Mouse (Mus musculus): Measurements from ENCODE around the gene Arl8b.
"Not testable (repeated sequence)": the region's sequence is repeated elsewhere in the genome, so short reads cannot be mapped to it uniquely, and the experiment has no call there.

Gene Arl8b

DNA sequence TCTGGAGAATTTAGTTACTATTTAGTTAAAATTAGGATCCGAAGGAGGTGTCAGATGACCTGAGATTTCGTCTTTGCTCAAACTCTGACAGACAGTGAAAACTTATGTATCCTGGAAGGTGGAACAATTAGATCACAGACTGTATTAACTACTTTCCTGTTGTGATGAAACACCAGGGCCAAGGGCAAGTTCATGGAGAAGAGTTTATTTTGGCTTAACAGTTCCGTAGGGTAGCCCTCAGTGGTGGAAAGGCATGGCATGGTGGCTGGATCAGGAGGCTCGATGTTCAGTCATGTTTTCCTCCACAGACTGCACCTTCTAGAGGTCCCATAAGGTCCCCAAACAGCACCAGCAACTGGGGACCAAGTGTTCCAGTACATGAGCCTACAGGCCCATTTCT is 54.2 kb downstream of the Arl8b start:
- no peak for DNase-seq

DNA sequence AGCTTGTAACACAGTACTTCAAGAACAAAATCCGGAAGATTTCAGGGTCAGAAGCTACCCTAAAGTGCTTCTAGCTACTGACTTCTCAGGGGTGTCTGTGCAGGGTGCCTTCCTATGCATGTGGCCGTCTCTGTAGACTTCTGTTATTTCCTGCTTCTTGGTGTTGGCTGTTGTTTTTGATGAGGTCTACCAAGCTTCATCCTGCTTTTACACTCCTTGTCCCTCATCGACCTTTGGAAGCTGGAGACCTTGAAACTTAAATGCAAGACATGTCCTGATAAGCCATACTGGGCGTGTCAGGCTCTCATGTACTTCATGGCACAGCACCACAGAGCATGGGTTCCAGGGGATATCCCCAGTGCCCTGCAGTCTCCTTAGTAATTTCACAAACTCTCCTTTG is 55.1 kb downstream of the Arl8b start:
- no peak for DNase-seq

DNA sequence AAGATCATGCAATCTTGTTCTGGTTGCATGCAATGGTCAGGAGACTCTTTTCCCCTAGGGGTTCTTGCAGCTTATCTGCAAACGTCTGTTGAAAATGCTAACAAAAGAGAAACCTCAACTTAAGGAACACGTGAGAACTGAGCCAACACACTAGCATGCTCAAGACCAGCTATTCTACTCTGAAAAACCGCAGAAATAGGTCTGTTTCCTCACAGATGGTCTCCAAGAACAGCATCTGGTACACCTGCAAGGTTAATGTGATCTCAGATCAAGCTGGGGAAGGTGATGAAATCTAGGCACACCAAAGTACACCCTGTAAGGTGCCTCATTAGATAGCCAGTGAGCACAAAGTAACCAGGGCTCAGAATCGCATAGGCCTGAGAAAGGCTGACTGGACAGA is 56.5 kb downstream of the Arl8b start:
- no peak for DNase-seq

DNA sequence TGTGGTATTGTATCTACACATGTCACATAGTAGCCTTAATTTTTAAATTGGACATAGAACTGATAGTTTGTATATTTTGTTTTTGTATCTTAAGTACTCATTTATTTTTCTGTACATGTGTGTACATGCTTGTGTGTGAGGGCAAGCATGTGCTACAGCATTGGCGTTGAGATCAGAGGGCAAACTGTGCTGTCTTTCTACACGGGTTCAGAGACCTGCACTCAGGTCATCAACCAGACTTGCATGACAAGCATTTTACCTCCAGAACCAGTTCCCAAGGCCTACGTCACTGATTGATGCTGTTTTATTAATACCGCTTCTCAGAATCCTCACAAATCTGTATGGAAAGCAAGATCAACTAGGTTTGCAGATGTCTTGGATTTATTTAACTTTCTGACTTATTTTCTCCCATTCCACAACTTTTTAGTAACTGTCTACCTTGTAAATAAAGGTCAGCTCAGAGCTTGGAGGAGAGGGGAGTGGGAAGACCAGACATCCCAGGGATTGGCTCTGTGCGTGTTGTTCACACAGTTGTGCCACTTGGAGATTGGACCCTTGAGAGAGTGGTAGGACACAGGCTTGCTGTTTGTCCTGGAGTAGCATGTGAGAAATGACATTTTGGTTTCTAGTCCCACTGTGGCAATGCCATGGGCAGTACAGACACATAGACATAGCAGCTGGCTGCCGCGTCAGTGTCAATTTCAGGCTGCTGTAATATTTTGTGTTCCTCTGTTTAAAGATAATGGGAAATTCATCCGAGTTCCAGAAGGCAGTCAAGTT is 58.2 kb downstream of the Arl8b start:
- no peak for DNase-seq

DNA sequence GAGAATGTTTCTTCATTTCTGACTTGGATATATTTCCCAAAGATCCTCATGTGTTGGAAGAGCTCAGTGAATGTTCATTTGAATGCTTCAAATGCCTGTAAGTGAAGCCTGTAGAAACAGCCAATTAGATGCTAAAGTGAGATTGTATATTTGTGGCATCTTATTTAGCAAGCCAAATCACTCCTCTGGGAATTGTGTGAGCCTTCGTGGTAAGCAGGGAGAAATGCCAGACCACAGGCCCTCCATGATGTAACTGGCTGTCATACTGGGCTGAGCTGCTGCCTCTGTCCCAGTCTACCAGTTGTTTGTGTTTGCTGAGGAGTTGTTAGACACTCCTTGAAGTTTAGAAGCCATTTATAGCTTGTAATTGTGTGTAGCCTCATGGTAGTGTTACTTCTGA is 60.8 kb downstream of the Arl8b start:
- DNase-seq, result no peak

DNA sequence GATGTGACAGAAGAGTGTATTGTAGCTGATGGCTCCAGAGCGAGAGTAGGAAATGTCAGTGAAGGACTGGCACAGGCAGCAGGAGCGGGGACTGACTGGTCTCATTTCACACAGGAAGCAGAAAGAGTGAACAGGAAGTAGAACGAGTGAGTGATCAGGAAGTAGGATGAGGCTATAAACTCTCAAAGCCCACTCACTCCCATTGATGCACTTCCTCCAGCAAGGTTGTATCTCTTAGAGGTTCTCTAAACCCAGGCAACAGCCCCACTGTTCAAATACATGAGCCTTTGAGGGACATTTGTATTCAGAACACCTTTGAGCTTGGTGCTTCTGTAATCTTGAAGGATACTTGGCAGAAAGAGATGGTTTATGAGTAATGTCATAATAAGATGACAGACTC is 61.2 kb downstream of the Arl8b start:
- DNase-seq, result no peak

DNA sequence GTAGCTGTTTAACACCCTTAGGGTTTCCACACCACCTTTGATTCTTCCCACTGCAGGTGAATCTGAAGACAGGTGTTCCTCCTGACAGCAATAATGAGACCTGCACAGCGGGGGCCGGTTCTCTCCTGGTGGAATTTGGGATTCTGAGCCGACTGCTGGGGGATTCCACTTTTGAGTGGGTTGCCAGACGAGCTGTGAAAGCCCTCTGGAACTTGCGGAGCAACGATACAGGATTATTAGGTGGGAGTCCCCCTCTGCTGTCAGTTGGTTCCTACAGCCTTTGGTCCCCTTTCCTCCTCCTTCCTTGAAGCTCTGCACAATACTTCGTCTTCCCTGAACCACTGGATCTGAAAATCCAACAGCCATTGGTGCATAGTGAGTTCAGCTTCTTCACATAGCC is 61.9 kb downstream of the Arl8b start:
- DNase-seq, result no peak

DNA sequence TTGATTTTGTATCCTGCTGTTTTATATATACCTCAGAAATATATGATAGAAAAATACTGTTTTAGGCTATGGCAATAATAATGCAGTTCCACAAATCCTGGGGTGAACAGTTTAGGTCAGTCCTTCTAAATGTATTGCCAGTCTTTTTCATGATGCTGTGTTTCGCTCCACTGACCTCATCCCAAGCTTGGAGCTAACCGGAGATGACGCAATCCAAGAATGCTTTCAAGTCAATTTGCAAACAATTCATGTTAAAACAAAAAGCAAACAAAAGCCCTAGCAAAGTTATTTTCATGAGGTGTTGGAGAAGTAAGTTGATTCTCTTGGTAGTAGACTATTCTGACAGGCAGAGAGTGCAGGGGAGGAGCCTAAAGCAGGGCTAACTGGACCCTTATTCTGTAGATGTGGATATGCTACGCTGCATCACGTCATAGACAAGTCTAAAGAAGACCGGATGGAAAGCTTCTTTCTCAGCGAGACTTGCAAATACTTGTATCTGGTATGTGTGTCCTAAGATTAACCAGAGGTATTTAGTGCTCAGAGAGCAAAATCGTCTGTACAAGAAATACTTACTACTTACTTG is 69.3 kb downstream of the Arl8b start:
- DNase-seq, result no peak

DNA sequence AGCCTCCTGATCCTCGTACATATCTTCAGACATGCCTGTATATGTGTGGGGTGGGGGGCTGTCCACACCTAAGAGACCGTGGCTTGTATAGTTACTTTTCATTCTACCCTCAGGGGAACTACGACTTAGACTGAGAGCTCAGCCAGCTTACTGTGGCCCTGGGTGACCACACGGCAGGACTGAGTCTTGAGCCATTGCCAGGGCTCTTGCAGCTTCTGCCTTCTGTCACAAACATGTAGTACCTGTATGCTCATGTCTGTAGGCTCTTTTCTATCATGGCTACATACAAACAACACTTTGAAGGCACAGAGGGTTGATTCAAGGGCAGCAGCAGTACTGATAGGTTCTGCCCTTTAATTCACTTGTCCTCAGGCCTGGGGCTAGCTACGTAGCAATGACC is 70.1 kb downstream of the Arl8b start:
- peak; percentile 40 to 60 for DNase-seq

DNA sequence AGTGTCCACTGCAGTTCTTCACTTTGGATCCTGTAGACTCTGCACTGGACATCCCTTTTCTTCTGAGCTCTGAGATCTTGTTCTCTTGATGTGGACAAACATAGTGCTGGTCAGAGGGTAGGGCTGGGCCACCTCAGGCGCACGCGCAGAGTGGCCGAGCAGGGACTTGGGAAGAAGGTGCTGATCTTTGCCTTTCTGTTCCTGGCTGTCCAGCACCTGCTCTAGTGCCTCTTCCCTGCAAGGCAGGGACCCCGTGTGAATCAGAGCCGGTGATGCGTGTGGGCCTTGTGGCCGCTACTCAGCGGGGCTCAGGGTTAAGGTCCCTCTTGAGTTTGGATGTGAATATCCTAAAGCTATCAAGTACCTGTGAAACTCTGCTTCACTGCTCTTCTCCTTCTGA is 75.7 kb downstream of the Arl8b start:
- no peak for DNase-seq

DNA sequence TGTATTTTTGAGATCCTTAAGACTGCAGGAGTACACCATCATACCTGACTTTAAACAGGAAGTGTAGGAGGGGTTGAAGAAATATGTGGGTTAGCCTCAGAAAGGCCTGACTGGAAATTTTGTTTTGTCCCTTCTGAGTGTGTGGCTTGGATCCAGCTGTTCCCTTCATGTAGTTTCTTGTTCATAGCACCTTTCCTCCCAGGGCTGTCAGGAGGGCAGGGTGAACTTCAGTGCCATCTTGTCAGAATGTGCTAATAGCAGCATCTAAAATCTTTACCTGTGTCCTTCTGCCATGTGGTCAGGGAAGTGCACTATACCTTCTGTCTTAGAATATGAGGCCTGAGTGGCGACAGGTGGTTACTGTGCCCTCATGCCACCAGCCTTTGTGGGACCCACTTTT is 78.3 kb downstream of the Arl8b start:
- DNase-seq, result no peak

DNA sequence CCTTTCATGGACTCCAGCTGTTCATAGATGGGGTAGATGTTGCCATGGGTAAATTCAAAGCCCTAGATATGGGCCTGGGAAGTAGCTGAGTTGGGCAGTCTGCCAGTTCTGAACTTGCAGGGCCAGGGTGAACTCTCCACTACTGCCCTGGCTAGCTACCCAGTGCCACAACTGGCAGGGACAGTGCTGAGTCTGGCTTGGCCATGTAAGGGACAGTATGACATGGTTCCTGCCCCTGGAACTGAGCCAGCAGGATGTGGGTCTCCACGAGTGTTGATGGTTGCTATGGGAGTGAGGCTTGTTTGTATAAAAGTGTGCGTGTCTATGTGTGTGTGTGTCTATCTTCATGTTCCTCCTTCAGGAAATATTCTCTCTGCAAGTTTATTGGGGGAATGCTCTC is 79.6 kb downstream of the Arl8b start:
- DNase-seq, result peak in 1 of 2 experiments; percentile 19

DNA sequence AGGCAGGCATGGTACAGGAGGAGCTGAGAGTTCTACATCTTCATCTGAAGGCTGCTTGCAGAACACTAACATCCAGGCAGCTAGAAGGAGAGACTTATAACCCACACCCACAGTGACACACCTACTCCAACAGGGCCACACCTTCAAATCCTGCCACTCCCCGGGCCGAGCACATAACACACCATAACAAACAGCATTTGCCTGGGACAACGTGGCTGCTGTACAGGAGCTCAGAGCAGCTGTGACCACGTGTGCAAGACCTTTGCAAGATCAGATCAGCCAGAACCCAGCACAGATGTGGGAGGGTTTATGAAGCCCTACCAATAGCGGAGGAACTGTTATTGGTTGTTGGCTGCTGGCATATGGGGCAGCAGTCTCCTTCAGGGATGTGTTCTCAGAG is 83.4 kb downstream of the Arl8b start:
- no peak for DNase-seq

DNA sequence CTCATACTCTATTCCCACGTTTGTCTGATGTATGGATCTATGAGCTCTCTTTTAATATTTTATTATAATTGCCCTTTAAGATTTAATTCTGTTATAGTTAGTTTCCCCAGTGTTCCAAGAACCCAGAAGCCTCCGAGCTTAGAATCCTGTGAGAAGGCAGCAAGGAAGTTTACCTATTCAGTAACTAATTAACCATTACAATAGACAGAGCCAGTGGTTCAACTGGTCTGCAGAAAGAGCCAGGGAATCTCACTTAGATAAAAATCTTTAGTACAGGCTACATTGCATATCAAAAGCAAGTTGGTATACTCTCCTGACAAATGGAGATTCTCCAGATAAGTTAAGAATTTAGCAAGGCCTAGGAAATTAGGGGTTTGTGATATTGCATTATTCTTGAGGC is 86.1 kb downstream of the Arl8b start:
- DNase-seq, result not testable (repeated sequence)

DNA sequence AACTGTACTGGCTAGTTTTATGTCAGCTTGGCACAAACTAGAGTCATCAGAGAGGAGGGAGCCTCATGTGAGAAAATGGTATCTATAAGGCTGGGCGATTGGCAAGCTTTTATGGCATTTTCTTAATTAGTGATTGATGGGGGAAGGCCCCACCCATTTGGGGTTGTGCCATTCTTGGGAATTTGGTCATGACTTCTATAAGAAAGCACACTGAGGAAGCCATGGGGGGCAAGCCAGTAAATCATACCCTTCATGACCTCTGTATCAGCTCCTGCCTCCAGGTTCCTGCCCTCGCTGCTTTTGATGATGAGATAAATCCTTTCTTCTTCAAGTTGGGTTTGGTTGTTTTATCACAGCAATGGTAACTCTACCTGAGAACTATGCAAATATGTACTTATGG is 87.5 kb downstream of the Arl8b start:
- no peak for DNase-seq

DNA sequence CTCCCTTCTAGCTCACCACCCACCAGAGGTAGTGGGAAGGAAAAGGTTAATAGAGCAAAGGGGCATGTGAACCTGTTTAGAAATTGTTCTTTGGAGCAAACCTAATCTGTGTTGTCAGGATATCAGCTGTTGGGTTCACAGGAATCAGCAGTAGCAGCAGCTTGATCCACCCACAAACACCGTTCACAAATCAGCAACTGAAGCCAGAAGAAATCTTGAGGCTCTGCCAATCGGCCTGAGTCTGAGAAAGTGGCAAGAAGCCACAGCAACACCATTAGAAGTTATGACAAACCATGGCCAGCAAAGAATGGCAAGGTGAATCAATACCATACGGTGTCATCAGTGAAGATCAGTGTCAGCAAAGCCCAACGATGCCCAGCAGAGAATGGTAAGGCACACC is 88.4 kb downstream of the Arl8b start:
- DNase-seq, result no peak
